Mouse (Mus musculus) CH12F3 (cell line): ENCODE results near the gene Dph2.

ENCODE experiments used
- in situ Hi-C: fragments of 300-500 bp; cut with MboI; formaldehyde crosslinking; loops from 2 replicates; pipeline ENCODE4 v1.14.3; 2020; ENCODE audit warnings: low sequenced_read_pairs

Gene Dph2

DNA sequence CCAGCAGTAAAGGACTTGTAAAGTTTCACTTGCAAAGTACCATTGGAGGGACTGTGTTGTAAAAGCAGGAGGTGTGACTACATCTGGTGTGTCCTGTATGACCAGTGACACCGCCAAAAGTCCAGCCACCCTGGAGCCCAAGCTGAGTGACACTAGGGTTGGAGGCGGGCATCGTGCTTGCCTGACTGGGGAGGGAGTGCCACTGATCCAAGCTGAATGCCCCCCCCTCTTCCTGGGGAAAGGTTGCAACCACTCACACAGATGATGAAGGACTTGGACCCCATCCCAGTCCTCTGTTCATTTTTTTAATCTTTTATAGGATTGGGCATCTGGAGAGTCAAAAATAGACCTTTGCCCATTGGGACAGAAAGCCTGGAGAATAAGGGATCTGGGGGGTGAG is 50.3 kb downstream of the Dph2 start:
- in situ Hi-C loops = no loop called here

DNA sequence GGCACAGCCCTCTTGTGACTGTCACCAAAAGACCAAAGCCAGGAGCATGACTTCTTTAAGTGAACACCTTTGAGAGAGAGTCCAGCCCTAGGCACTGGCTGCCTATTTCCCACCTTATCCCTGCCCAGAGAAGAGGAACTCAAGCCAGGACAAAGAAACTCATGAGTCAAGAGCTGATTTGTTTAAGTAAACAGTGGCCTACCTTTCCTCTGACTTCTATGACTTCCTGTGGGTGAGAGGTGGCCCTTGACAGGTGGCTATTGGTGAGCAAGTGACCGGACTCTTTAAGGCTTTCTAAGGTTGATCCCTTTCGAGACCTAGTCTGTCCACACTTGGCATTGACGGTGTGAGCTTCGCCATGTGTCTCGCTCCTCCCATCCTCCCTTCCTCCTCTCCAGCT is 51.0 kb downstream of the Dph2 start:
- in situ Hi-C loops = no loop called here

DNA sequence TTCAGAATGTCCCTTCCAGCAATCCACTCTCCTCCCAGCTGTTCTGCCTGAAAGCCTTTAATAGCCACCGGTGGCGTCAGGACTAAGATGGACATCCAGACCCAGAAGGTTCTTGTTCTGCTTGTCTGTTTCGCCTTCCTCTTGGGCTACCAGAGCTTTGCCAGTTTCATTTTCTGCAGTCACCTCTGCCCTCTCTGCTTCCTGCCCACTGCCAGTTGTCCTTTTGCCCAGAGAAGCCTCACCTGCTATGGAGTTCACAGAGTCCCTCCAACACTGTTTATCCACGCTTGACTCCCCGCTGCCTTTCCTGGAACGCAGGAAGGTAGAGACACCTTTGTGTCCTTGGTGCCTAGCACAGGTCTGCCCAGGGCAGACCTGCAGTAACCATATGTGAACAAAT is 52.5 kb downstream of the Dph2 start:
- in situ Hi-C loops = no loop called here
